Mouse (Mus musculus): Measurements from ENCODE around the gene Cdkal1. TPM values are rescaled to one million over a fixed set of nuclear protein-coding genes. Genes with fewer than 3 reads are reported as not detected.
A peak's percentile ranks its signal among the peaks of the same experiment; 100 is the strongest.

The Cdkal1 gene
- polyA plus RNA-seq, 2 experiments = 10.8 to 29.8 TPM

DNA sequence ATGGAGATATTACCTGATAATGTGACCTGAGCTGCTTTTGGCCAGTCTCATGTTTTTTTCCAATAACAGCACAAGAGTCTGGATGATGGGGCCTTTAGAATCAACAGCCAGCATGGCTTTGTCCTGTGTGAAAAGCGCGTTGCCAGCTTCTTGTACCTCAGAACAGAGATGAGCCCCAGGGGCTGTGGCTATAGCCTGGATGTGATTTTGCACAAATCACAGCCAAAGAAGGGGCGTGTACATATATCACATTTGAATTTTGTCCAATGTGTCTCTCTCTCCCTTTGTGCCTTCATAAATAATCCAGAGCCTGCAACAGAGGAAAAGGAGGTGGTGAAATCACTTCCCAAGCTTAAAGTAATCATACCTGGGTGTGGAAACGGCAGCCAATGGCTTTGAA lies 660.5 kb downstream of the Cdkal1 start:
- no peak for TF ChIP-seq POLR2A (IDR thresholded peaks at IDR 0.05; ENCODE audit: borderline replicate concordance, extremely low read depth, insufficient read depth, insufficient read length)
- no peak for ATAC-seq (ENCODE audit: low FRiP score, low read depth)

DNA sequence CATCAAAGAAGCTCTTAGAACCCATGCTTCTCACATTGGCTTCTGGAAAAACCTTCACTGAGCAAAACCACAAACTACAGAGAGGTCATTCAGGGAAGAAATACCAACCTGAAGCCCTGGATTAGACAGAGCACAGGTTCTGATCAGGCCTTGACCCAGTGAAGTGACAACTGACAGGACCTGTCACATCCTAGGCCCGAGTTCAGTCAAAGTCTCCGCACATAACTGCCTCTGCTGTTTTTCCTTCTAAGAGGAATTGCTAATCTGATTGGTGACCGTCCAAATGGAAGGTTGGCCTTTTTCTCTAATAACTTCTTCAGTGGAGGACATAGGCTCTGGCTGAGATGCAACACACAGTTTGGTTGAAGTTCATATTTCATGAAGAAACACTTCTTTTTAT lies 662.8 kb downstream of the Cdkal1 start:
- Histone ChIP-seq H3K27ac (replicated peaks; ENCODE audit: low read depth, low read length) (no peak overlapping the region), H3K36me3 (ENCODE audit: control insufficient read depth, insufficient read depth, low read length) (no peaks in the 10 kb centered on the region), H3K9ac (ENCODE audit: low read depth, low read length, severe bottlenecking) (no peak overlapping the region), H3K4me2 (replicated peaks; ENCODE audit: low read depth, low read length, severe bottlenecking) (no peak overlapping the region), H3K4me3 (replicated peaks; ENCODE audit: low read length) (no peak overlapping the region), H3K27me3 (ENCODE audit: control insufficient read depth, insufficient read depth, low read length) (no peaks in the 10 kb centered on the region), H3K4me1 (ENCODE audit: control insufficient read depth, insufficient read depth, low read length) (peaks cover 7% of the 10 kb centered on the region; the same call in 1 of the 2 replicates), H3K9me3 (ENCODE audit: control insufficient read depth, low read length) (no peaks in the 10 kb centered on the region)
- ATAC-seq (ENCODE audit: low FRiP score, low read depth) (no peak), DNase-seq (ENCODE audit: low spot score) (no peak)
- no peak for TF ChIP-seq POLR2A (IDR thresholded peaks at IDR 0.05; ENCODE audit: borderline replicate concordance, extremely low read depth, insufficient read depth, insufficient read length)
- 75% methylated on average over 3 of the region's 3 CpGs for WGBS

More for the DNA sequence above, 660.5 kb downstream of the Cdkal1 start:
- no peaks in the 10 kb centered on the region for H3K27me3 ChIP-seq (ENCODE audit: control insufficient read depth, insufficient read depth, low read length)
- peaks cover 7% of the 10 kb centered on the region; the same call in 1 of the 2 replicates for H3K4me1 ChIP-seq (ENCODE audit: control insufficient read depth, insufficient read depth, low read length)
- H3K4me3 ChIP-seq (replicated peaks; ENCODE audit: low read length) = no peak overlapping the region
- H3K9me3 ChIP-seq (ENCODE audit: control insufficient read depth, low read length) = no peaks in the 10 kb centered on the region
- no peak overlapping the region for H3K4me2 ChIP-seq (replicated peaks; ENCODE audit: low read depth, low read length, severe bottlenecking)
- 46% methylated on average over 4 of the region's 4 CpGs for WGBS
- H3K36me3 ChIP-seq (ENCODE audit: control insufficient read depth, insufficient read depth, low read length) = no peaks in the 10 kb centered on the region
- no peak overlapping the region for H3K9ac ChIP-seq (ENCODE audit: low read depth, low read length, severe bottlenecking)
- DNase-seq (ENCODE audit: low spot score) = no peak
- H3K27ac ChIP-seq (replicated peaks; ENCODE audit: low read depth, low read length) = no peak overlapping the region

DNA sequence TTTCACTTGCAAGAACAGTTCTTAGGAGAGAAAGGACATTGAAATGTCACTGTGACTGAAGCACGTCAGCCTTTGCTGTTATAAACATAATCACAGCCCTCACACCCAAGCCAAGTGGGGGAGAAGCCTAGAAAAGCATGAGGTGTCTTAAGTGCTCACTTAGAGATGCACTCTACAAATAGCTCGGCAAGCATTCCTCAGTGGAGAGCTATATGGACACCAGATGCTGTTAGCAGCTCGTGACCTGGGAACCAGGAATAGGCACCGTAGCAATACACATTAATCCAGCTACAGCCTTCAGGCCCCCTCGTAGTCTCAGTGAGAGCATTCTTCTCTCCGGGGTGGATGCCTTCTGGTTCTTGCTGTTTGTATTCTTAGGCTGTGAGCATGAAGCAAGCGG lies 664.9 kb downstream of the Cdkal1 start:
- Histone ChIP-seq H3K9ac (ENCODE audit: low read depth, low read length, severe bottlenecking) (no peak overlapping the region), H3K4me2 (replicated peaks; ENCODE audit: low read depth, low read length, severe bottlenecking) (no peak overlapping the region), H3K4me3 (replicated peaks; ENCODE audit: low read length) (no peak overlapping the region), H3K36me3 (ENCODE audit: control insufficient read depth, insufficient read depth, low read length) (no peaks in the 10 kb centered on the region), H3K27me3 (ENCODE audit: control insufficient read depth, insufficient read depth, low read length) (no peaks in the 10 kb centered on the region), H3K4me1 (ENCODE audit: control insufficient read depth, insufficient read depth, low read length) (peaks cover 9% of the 10 kb centered on the region), H3K9me3 (ENCODE audit: control insufficient read depth, low read length) (no peaks in the 10 kb centered on the region), H3K27ac (replicated peaks; ENCODE audit: low read depth, low read length) (no peak overlapping the region)
- no peak for TF ChIP-seq POLR2A (IDR thresholded peaks at IDR 0.05; ENCODE audit: borderline replicate concordance, extremely low read depth, insufficient read depth, insufficient read length)
- no peak for ATAC-seq (ENCODE audit: low FRiP score, low read depth)
- peak; percentile 35 for DNase-seq (ENCODE audit: low spot score)
- WGBS = 44% methylated on average over 7 of the region's 7 CpGs

DNA sequence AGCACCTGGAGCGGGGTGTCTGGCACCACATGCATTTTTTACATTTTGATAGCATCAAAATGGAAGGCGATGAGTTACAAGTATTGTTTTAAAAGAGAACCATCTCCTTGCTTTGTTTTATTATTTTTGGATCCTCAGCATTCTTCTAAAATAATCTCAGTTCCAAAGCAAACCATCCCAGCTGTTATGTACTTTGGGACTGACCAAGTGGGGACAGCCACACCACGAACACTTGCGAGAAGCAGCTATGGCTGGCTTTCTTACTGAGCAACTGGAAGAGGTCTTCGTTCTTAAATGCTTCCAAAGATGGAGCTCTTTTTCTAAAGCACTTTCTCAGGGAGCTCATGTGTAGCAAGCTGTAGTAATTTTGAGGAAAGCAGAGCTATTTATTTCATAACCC lies 668.7 kb downstream of the Cdkal1 start:
- 92% methylated on average over 5 of the region's 5 CpGs for WGBS
- Histone ChIP-seq H3K4me1 (ENCODE audit: control insufficient read depth, insufficient read depth, low read length) (peaks cover 6% of the 10 kb centered on the region; the same call in 1 of the 2 replicates), H3K36me3 (ENCODE audit: control insufficient read depth, insufficient read depth, low read length) (no peaks in the 10 kb centered on the region), H3K27me3 (ENCODE audit: control insufficient read depth, insufficient read depth, low read length) (no peaks in the 10 kb centered on the region), H3K4me3 (replicated peaks; ENCODE audit: low read length) (no peak overlapping the region), H3K9me3 (ENCODE audit: control insufficient read depth, low read length) (no peaks in the 10 kb centered on the region), H3K9ac (ENCODE audit: low read depth, low read length, severe bottlenecking) (no peak overlapping the region), H3K27ac (replicated peaks; ENCODE audit: low read depth, low read length) (no peak overlapping the region), H3K4me2 (replicated peaks; ENCODE audit: low read depth, low read length, severe bottlenecking) (no peak overlapping the region)
- no peak for TF ChIP-seq POLR2A (IDR thresholded peaks at IDR 0.05; ENCODE audit: borderline replicate concordance, extremely low read depth, insufficient read depth, insufficient read length)
- DNase-seq (ENCODE audit: low spot score) (no peak), ATAC-seq (ENCODE audit: low FRiP score, low read depth) (no peak)

DNA sequence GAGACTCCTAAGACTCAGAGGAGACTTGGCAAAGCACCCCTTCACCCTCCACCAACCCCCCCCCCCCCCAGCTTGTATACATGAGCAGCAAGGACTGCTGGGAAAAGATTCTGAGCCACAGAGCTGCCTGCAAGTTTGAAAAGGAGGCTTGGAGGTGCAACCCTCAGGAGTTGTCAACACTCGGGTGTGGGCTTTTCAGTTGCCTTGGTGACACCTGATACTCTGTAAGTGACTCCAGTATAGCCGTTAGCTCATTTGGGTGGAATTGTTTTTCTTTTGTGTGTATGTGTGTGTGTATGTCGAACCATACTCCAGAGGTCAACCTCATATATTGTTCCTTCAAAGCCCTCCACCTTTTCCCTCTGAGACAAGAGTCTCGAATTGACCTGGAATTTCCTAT lies 669.9 kb downstream of the Cdkal1 start:
- Histone ChIP-seq H3K9me3 (ENCODE audit: control insufficient read depth, low read length) (no peaks in the 10 kb centered on the region), H3K27me3 (ENCODE audit: control insufficient read depth, insufficient read depth, low read length) (no peaks in the 10 kb centered on the region), H3K4me1 (ENCODE audit: control insufficient read depth, insufficient read depth, low read length) (peaks cover 6% of the 10 kb centered on the region; the same call in 1 of the 2 replicates), H3K27ac (replicated peaks; ENCODE audit: low read depth, low read length) (no peak overlapping the region), H3K9ac (ENCODE audit: low read depth, low read length, severe bottlenecking) (no peak overlapping the region), H3K4me2 (replicated peaks; ENCODE audit: low read depth, low read length, severe bottlenecking) (no peak overlapping the region), H3K36me3 (ENCODE audit: control insufficient read depth, insufficient read depth, low read length) (no peaks in the 10 kb centered on the region), H3K4me3 (replicated peaks; ENCODE audit: low read length) (no peak overlapping the region)
- ATAC-seq (ENCODE audit: low FRiP score, low read depth) = no peak
- no peak for TF ChIP-seq POLR2A (IDR thresholded peaks at IDR 0.05; ENCODE audit: borderline replicate concordance, extremely low read depth, insufficient read depth, insufficient read length)
- DNase-seq (ENCODE audit: low spot score) = peak; percentile 10
- WGBS = 52% methylated on average over 4 of the region's 4 CpGs

DNA sequence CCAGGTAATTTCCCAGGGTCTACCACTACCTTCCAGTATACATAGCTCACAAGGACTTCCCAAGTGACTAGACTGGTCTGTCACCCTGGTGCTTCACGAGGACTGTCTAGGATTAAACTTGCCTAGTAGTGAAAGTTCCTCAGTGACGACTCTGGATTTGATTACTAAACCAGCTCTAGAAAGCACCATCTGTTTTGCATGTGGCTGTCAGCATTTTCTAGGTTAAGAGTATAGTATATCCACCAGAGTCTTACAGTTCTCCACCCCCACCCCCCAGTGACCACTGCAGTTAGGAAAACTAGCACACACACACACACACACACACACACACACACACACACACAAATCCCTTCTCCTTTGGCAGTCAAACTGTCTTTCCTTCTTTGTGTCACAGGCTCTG lies 670.9 kb downstream of the Cdkal1 start:
- DNase-seq (ENCODE audit: low spot score) = peak; percentile 28
- Histone ChIP-seq H3K27me3 (ENCODE audit: control insufficient read depth, insufficient read depth, low read length) (no peaks in the 10 kb centered on the region), H3K9ac (ENCODE audit: low read depth, low read length, severe bottlenecking) (no peak overlapping the region), H3K9me3 (ENCODE audit: control insufficient read depth, low read length) (no peaks in the 10 kb centered on the region), H3K4me3 (replicated peaks; ENCODE audit: low read length) (no peak overlapping the region), H3K36me3 (ENCODE audit: control insufficient read depth, insufficient read depth, low read length) (no peaks in the 10 kb centered on the region), H3K4me1 (ENCODE audit: control insufficient read depth, insufficient read depth, low read length) (peaks cover 6% of the 10 kb centered on the region; the same call in 1 of the 2 replicates), H3K27ac (replicated peaks; ENCODE audit: low read depth, low read length) (no peak overlapping the region), H3K4me2 (replicated peaks; ENCODE audit: low read depth, low read length, severe bottlenecking) (no peak overlapping the region)
- 28% methylated on average over 2 of the region's 2 CpGs for WGBS
- TF ChIP-seq POLR2A (IDR thresholded peaks at IDR 0.05; ENCODE audit: borderline replicate concordance, extremely low read depth, insufficient read depth, insufficient read length) = no peak
- ATAC-seq (ENCODE audit: low FRiP score, low read depth) = peak; percentile 50; the same call in 1 of the 2 replicates

Data from limb, embryonic 14.5 days (tissue).